Mouse (Mus musculus) liver, postnatal 0 days (tissue): ENCODE measurements at regions not wholly inside any gene's neighbourhood (a gene's known extent, or its start where the extent isn't known, plus 50 kb on each side); places are given as distances from the start of the nearest gene placed in this dataset.

ENCODE experiments used
- CTCF ChIP-seq: sonication (generic); IDR thresholded peaks from 2 replicates; pipeline ENCODE4 v1.5.1; 2016; ENCODE audit warnings: antibody characterized with exemption, low read depth
- EP300 ChIP-seq: IDR thresholded peaks from 2 replicates; pipeline ENCODE4 v1.6.1; 2016; ENCODE audit warnings: antibody characterized with exemption, low read depth, mild to moderate bottlenecking

DNA sequence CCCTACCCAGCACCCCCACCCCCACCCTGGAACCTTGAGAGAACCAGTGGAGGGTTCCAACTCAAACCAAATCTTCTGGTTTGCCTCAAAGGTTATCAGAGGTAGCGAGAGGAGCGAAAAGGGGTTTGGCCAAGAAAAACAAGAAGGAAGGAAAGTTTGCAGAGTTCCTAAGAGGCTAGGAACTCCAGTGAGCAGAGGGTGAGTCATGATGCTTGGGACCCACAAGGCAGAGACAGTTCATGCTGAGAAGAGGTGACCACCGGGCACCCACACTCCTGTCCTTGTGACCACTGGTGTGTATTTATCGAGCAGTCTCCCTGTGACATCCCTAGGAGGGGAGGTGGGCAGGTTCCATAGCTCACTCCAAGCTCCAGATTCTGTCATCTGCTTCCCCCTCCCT, 104.1 kb upstream of the Sipa1l1 start:
- no peak for TF ChIP-seq CTCF
- no peak for TF ChIP-seq EP300
